8 mouse cellular contexts compared by ENCODE assay signal in genomic region chr19:5715793-5716688, GRCm38 (mm10). TPM values are rescaled to one million over a fixed set of nuclear protein-coding genes. Genes with fewer than 3 reads are reported as not detected.
DNase-seq lines count a peak whose midpoint lies in the region; ATAC-seq lines count a peak whose summit lies in the region.

No protein-coding gene starts in this region.

- peak overlapping the region; percentile 47 for H3K4me2 ChIP-seq in stomach, embryonic 15.5 days

- peaks cover 23% of the 10 kb centered on the region for H3K27me3 ChIP-seq in midbrain, embryonic 10.5 days (ENCODE audit: low read depth, poor library complexity, severe bottlenecking)
- no peaks in the 10 kb centered on the region for H3K27me3 ChIP-seq in stomach, embryonic 15.5 days (replicated peaks)

- H3K27ac ChIP-seq in midbrain, embryonic 10.5 days (replicated peaks): peak overlapping the region; percentile 58
- H3K27ac ChIP-seq in stomach, embryonic 15.5 days: no peak overlapping the region

- H3K9me3 ChIP-seq in midbrain, embryonic 10.5 days (replicated peaks): no peaks in the 10 kb centered on the region
- H3K9me3 ChIP-seq in stomach, embryonic 15.5 days: no peaks in the 10 kb centered on the region

- H3K9ac ChIP-seq in stomach, embryonic 15.5 days: no peak overlapping the region

- peak; percentile 42; the same call in 1 of the 2 replicates for ATAC-seq in stomach, embryonic 15.5 days (ENCODE audit: insufficient read depth, low FRiP score, low read depth)

- H3K36me3 ChIP-seq in midbrain, embryonic 10.5 days: peaks cover 84% of the 10 kb centered on the region
- peaks cover 26% of the 10 kb centered on the region for H3K36me3 ChIP-seq in stomach, embryonic 15.5 days

- DNase-seq in layer of hippocampus, adult 18-20 months (ENCODE audit: low spot score in 2 of 2): peak; percentile 50 to 68
- no peak for DNase-seq in layer of hippocampus, adult 9-10 months (ENCODE audit: low spot score)
- DNase-seq in cerebellum, postnatal 10 days: peak; percentile 79 to 83
- DNase-seq in frontal cortex, postnatal 36 days (ENCODE audit: low spot score in 2 of 2): peak; percentile 39 to 55
- peak; percentile 71 for DNase-seq in left cerebral cortex, postnatal 4 days
- DNase-seq in midbrain, embryonic 10.5 days (ENCODE audit: low spot score): peak; percentile 60
- no peak for DNase-seq in thymus, postnatal 0 days (ENCODE audit: low spot score)

- 14% methylated on average over 43 of the region's 43 CpGs for WGBS in midbrain, embryonic 10.5 days
- 37% methylated on average over 43 of the region's 43 CpGs for WGBS in stomach, embryonic 15.5 days

- peaks cover 37% of the 10 kb centered on the region for H3K4me1 ChIP-seq in midbrain, embryonic 10.5 days
- peaks cover 18% of the 10 kb centered on the region for H3K4me1 ChIP-seq in stomach, embryonic 15.5 days

- H3K4me3 ChIP-seq in midbrain, embryonic 10.5 days: peak overlapping the region; percentile 45
- no peak overlapping the region for H3K4me3 ChIP-seq in stomach, embryonic 15.5 days (replicated peaks)

- intact Hi-C loops in left cerebral cortex, postnatal 4 days (cut with DNase I): loop anchor here (10.0 kb wide), 1 partner anchor 59 kb away; the partner anchor contains the start of gene Scyl1

RNA-seq across cellular contexts. Expression of gene Ehbp1l1, which starts 10.1 kb away (rescaled TPM):
- 10 to 100 TPM; 13.9 to 17.2 TPM for total RNA-seq in layer of hippocampus, adult 18-20 months (2021)
- total RNA-seq in left cerebral cortex, postnatal 4 days (2021): 10 to 100 TPM; 41.9 to 48.6 TPM
- polyA plus RNA-seq in midbrain, embryonic 10.5 days (2016; fragmentation: Nextera tagmentation; extraction: Ambion mirVana): 9.3 and 9.5 TPM in 2 replicates
- polyA plus RNA-seq in stomach, embryonic 15.5 days (2015; fragmentation: Nextera tagmentation; extraction: Ambion mirVana): 45.0 and 50.0 TPM in 2 replicates
- polyA plus RNA-seq in thymus, postnatal 0 days (2015; fragmentation: Nextera tagmentation; extraction: Ambion mirVana): 17.6 TPM in 2 replicates

RNA-seq across cellular contexts. Expression of gene Kcnk7, which starts 11.9 kb away (rescaled TPM):
- not detected for total RNA-seq in layer of hippocampus, adult 18-20 months (2021)
- not detected for total RNA-seq in left cerebral cortex, postnatal 4 days (2021)
- 0.20 TPM in 1 of 2 replicates, not detected in the other for polyA plus RNA-seq in midbrain, embryonic 10.5 days (2016; fragmentation: Nextera tagmentation; extraction: Ambion mirVana)
- 0.52 and 1.3 TPM in 2 replicates for polyA plus RNA-seq in stomach, embryonic 15.5 days (2015; fragmentation: Nextera tagmentation; extraction: Ambion mirVana)
- 0.32 and 0.74 TPM in 2 replicates for polyA plus RNA-seq in thymus, postnatal 0 days (2015; fragmentation: Nextera tagmentation; extraction: Ambion mirVana)

RNA-seq across cellular contexts. Expression of gene Fam89b, which starts 13.4 kb away (rescaled TPM):
- 10 to 100 TPM; 28.5 to 28.6 TPM for total RNA-seq in layer of hippocampus, adult 18-20 months (2021)
- total RNA-seq in left cerebral cortex, postnatal 4 days (2021): 10 to 100 TPM; 72.4 to 72.5 TPM
- polyA plus RNA-seq in midbrain, embryonic 10.5 days (2016; fragmentation: Nextera tagmentation; extraction: Ambion mirVana): 141 and 160 TPM in 2 replicates
- polyA plus RNA-seq in stomach, embryonic 15.5 days (2015; fragmentation: Nextera tagmentation; extraction: Ambion mirVana): 76.4 and 81.5 TPM in 2 replicates
- 91.8 and 92.5 TPM in 2 replicates for polyA plus RNA-seq in thymus, postnatal 0 days (2015; fragmentation: Nextera tagmentation; extraction: Ambion mirVana)

RNA-seq across cellular contexts. Expression of gene Ltbp3, which starts 24.7 kb away (rescaled TPM):
- 10 to 100 TPM; 24.3 to 27.3 TPM for total RNA-seq in layer of hippocampus, adult 18-20 months (2021)
- 10 to 100 TPM; 23.8 to 23.9 TPM for total RNA-seq in left cerebral cortex, postnatal 4 days (2021)
- 2.9 and 3.1 TPM in 2 replicates for polyA plus RNA-seq in midbrain, embryonic 10.5 days (2016; fragmentation: Nextera tagmentation; extraction: Ambion mirVana)
- polyA plus RNA-seq in stomach, embryonic 15.5 days (2015; fragmentation: Nextera tagmentation; extraction: Ambion mirVana): 27.1 and 30.6 TPM in 2 replicates
- 9.7 and 10.2 TPM in 2 replicates for polyA plus RNA-seq in thymus, postnatal 0 days (2015; fragmentation: Nextera tagmentation; extraction: Ambion mirVana)

RNA-seq across cellular contexts. Expression of gene Pcnx3, which starts 27.3 kb away (rescaled TPM):
- total RNA-seq in layer of hippocampus, adult 18-20 months (2021): 10 to 100 TPM; 58.3 to 68.6 TPM
- 10 to 100 TPM; 87.7 to 91.7 TPM for total RNA-seq in left cerebral cortex, postnatal 4 days (2021)
- polyA plus RNA-seq in midbrain, embryonic 10.5 days (2016; fragmentation: Nextera tagmentation; extraction: Ambion mirVana): 22.8 and 25.6 TPM in 2 replicates
- 17.7 and 19.3 TPM in 2 replicates for polyA plus RNA-seq in stomach, embryonic 15.5 days (2015; fragmentation: Nextera tagmentation; extraction: Ambion mirVana)
- 13.7 and 19.4 TPM in 2 replicates for polyA plus RNA-seq in thymus, postnatal 0 days (2015; fragmentation: Nextera tagmentation; extraction: Ambion mirVana)

Comparison
In these comparisons a context has a peak if more than half of its experiments do, and no peak if none do; other contexts are left out.
1. DNase-seq: peak in layer of hippocampus, adult 18-20 months (2 of 2), cerebellum, postnatal 10 days (2 of 2), frontal cortex, postnatal 36 days (2 of 2), left cerebral cortex, postnatal 4 days (single experiment) and midbrain, embryonic 10.5 days (single experiment); none in layer of hippocampus, adult 9-10 months (single experiment) and thymus, postnatal 0 days (single experiment).